Mouse (Mus musculus): Measurements from ENCODE around the gene Dgcr8.

- no peak for TF ChIP-seq POLR2A (IDR thresholded peaks at IDR 0.05; ENCODE audit: low read depth, low read length)
- TF ChIP-seq CTCF (IDR thresholded peaks at IDR 0.05; ENCODE audit: extremely low read depth, insufficient read length, insufficient replicate concordance, low read depth, low read length), result no peak
Measured at GRCm38 (mm10) chr16:18220856-18221542, 68.0 kb downstream of the Dgcr8 start.

Measured in small intestine, adult 2 months (tissue).